Mouse (Mus musculus): ENCODE results near the gene Pxylp1.

- TF ChIP-seq GATA1 (IDR thresholded peaks at IDR 0.05; ENCODE audit: borderline replicate concordance, low read length) (no peak), FLI1 (IDR thresholded peaks at IDR 0.05; ENCODE audit: low read length) (no peak)
Measured at GRCm38 (mm10) chr9:96800131-96800825, 92.2 kb downstream of the Pxylp1 start.
